Mouse (Mus musculus): ENCODE measurements around the gene Cyp4a31.
"Not testable (repeated sequence)": the region's sequence is repeated elsewhere in the genome, so short reads cannot be mapped to it uniquely, and the experiment has no call there.

The Cyp4a31 gene

DNA sequence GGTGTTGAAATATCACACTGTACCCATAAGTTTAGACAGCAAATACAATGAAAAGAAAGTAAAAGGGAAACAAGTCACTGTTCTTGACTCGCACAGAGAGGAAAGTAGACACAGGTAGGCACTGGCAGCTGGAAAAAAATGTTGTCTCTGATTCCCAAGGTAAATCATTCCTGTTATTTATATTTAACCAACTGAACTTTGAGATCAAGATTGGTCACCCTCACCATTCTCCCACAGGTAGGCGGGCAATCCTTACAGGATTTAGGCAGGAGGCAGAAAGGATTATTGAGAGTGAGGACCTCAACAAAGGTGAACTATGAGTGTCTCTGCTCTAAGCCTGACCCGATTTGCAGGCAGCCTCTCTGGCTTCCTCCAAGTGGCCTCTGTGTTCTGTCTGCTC, at the start of gene Cyp4a31:
TSS of gene Cyp4a31 (plus strand) at position 249 of the 400 bp plus-strand sequence.
- no peak for DNase-seq (ENCODE audit: low spot score)

DNA sequence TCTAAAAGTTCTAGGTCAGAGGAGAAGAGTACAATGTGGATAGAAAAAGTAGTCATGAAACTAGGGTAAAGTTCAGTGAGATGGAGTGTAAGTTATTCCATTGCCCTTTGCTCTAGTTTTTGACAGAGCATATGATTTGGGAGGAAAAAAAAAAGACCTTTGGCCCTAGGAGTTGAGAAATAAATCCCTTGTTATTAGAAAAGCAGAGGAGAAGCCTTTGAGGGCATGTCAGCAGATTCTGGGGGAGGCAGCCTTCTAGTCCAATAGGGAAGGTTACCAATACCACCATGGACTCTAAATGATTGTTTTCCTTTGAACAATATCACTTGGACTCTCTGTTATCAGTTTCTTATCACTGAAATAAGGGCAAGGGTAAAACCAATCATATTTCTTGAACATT, 49.5 kb upstream of the Cyp4a31 start:
- DNase-seq (ENCODE audit: low spot score), result not testable (repeated sequence)

- not testable (repeated sequence) for DNase-seq (ENCODE audit: low spot score)
Observed at GRCm38 (mm10) chr4:115518000-115518399, 45.4 kb upstream of the Cyp4a31 start, which contains the start of gene Cyp4a10. Gene Cyp4a10, plus strand, starts transcription at chr4:115518264.

GRCm38 (mm10) chr4:115519444-115519843, 44.0 kb upstream of the Cyp4a31 start:
- no peak for DNase-seq (ENCODE audit: low spot score)

DNA sequence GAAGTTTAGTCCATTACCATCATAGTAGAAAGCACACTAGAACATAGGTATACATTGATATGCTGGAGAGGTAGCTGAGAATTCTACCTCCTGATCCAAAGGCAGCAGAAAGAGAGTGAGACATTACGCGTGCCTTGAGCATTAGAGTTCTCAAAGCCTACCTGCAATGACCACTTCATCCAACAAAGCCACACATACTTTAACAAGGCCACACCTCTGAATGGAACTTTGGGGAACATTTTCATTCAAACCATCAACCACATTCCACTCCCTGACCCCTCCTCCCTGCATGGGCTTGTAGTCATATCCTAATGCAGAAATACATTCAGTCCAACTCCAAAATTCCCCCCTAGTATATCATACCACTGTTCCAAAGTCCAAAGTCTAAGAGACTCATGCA, 41.7 kb upstream of the Cyp4a31 start:
- DNase-seq (ENCODE audit: low spot score), result no peak

DNA sequence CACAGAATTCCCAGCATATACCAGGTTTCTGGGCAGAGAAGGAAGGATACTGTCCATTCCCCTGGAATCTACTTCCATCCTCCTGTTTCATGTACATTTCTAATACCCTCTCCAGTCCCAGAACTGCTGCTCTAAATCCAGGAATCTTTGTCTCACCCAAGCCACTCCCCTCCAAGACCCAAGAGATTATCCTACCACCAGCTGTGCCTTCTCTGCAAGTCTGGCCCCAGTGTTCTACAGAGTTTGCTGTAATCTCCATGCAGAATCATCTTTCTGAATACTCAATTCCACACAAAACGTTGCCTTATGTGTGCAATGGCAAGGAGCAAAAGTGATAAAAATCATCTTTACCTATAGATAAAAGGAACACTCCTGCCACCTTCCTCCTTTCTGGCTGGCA, 18.3 kb upstream of the Cyp4a31 start:
- DNase-seq (ENCODE audit: low spot score), result no peak

DNA sequence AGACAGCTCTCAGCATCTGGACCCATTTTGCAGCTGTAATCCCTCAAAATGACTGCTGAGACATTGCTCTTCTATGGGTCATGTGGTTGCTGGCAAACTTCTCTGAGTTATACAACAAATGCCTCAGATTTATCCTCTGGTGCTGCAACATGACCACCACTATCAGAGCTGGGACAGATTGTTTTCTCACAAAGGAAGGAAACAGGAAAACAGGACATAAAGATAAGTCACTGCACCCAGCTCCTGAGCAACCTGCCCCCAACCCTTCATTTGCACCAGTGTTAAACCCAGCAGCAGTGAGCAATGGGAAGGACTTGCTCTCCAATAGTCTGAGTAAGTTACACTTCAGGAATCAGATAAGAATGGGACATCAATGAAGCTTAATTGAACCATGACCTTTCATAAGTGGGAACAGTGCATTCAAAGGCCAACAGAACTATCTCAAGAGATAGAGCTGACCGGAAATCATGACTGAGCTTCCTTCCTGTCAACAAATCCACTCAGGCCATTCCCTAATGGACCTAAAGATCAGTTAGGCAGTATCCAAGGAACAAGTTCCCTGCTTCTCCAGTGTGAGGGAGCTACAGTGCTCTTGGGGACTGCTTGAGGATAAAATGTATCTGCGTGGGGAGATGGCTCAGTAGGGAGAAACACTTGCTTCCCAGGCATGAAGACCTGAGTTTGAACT, 17.2 kb upstream of the Cyp4a31 start:
- no peak for DNase-seq (ENCODE audit: low spot score)

DNA sequence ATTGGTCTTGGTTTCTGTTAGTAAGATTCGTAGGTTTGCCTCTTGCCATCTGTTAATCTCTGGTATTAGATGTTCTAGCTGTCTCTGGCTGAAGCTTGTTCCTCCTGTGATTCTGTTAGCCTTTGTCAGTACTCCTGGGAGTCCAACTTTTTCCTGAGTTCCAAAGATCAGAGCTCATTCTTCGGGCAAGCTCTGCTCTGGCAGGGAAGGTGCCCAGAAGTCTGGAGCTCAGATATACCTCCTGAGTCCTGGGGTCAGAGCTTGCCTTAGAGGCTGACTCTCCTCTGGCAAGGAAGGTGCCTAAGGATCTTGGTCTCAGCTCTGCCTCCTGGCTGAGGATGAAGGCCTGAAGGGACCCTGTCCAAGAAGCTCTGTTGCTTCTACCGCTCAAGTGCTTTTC, 10.7 kb upstream of the Cyp4a31 start:
- no peak for DNase-seq (ENCODE audit: low spot score)

DNA sequence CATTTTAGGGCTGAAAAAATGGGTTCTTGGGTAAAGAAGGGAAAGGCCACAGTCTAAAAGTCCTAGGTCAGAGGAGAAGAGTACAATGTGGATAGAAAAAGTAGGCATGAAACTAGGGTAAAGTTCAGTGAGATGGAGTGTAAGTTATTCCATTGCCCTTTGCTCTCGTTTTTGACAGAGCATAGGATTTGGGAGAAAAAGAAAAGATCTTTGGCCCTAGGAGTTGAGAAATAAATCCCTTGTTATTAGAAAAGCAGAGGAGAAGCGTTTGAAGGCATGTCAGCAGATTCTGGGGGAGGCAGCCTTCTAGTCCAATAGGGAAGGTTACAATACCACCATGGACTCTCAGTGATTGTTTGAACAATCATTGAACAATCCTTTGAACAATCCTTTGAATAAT, 7.9 kb upstream of the Cyp4a31 start:
- no peak for DNase-seq (ENCODE audit: low spot score)

DNA sequence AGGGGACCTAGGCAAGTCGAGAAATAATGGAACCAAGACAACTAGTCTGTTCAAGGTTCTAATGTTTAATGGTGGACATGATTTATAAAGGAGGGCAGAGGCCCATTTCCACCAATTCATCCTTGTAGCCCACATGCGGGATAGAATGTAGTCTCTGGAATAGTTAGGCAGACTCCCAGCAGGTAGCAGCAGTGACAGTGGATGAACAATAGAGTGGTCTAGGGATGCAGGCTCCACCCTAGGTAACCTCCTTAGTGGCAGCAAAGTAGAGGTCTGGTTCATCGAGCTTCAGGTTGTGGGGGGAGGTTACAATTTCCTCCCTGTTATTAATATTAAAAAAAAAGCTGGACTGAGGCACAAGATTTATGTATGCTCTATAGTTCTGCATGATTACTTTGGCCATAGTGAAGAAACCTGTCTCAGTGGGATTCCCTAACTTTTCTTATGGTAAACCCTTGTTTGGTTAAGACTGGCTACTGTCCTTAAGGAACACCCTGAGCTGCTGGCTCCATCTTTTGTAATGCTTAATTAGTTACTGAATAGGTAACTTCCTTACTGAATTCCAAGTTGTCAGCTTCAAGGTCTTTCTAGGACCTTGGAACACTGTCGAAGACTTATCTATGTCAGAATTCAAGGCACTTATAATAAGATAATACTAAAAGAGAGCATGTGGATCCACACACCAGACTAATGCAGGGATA, 5.4 kb upstream of the Cyp4a31 start:
- DNase-seq (ENCODE audit: low spot score), result no peak

DNA sequence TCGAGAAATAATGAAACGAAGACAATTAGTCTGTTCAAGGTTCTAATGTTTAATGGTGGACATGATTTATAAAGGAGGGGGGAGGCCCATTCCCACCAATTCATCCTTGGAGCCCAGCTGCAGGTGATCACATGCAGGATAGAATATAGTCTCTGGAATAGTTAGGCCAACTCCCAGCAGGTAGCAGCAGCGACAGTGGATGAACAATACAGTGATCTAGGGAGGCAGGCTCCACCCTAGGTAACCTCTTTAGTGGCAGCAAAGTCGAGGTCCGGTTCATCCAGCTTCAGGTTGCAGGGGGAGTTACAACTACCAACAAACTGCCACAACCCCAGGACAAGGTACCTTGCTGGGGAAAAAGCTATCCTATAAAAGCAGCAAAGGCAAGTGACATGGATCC, 2.2 kb upstream of the Cyp4a31 start:
- DNase-seq (ENCODE audit: low spot score), result not testable (repeated sequence)

DNA sequence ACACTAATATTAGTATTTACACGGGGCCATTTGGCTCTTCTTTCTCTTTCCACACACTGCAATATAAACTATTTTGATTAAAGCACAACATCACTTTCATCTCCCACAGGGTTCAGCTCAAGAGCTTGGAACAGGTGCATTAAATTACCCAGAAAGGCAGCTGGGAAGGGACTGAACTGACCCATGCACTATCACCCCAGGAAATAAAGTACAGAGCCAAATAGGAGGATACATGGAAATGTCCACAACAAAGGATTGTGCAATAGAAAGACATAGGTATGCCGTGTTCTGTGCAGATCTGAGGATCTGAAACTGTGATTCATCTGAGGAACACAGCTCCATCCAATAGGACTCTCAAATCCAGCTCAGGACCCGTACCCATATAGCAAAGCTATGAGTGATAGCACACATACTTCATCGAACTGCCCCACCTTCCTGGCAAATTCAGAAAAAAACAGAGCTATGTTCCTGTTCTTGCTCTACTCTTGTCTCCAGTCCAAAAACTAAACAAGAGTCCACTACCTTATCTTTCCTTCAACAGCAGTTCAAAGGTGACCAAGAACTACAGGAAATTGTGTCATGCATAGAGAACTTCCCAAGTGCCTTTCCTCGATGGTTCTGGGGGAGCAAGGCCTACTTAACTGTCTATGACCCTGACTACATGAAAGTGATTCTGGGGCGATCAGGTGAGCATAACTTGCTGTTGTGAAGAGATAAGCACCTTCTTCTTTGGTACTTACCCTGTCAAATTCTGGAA, 1.2 kb downstream of the Cyp4a31 start:
- DNase-seq (ENCODE audit: low spot score), result not testable (repeated sequence)

DNA sequence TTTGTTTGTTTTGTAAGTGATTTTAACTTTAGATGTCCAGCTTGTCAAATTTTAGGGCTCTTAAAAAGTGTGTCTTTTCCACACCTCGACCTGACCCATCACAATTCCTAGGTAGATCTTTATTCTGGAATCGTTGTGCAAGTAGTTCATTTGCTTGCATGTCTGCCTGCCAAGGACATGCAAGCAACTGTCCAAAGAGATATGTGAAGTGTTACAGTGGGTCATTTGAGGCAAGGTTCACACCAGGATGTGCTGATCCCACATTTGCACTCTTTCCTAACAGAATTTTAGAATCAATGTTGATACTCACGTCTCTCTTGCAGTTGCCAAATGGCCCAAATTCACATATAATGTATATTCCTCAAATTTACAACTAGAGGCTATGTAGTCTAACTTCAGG, 11.8 kb downstream of the Cyp4a31 start:
- no peak for DNase-seq (ENCODE audit: low spot score)

DNA sequence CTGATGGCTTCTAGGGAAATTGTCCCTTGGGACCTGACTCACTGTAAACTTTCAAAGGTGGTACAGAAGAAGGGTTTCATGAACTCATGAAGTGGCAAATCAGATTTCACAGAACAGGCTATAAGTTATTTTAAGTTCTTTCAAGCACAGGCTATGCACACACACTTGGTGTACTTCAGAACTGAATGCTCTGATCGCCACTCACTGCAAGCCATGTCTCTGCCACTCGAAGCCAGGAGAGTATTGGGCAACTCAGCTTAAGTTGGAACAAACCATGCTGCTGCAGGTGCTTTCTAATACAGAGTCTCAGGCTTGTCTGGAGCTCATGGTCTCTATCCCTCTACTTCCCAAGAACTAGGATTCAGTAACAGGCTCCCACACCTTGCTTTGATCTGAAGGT, 12.3 kb downstream of the Cyp4a31 start:
- DNase-seq (ENCODE audit: low spot score), result no peak

GRCm38 (mm10) chr4:115583036-115583435, 19.6 kb downstream of the Cyp4a31 start:
- no peak for DNase-seq (ENCODE audit: low spot score)

GRCm38 (mm10) chr4:115596357-115596756, 32.9 kb downstream of the Cyp4a31 start:
- no peak for DNase-seq (ENCODE audit: low spot score)

DNA sequence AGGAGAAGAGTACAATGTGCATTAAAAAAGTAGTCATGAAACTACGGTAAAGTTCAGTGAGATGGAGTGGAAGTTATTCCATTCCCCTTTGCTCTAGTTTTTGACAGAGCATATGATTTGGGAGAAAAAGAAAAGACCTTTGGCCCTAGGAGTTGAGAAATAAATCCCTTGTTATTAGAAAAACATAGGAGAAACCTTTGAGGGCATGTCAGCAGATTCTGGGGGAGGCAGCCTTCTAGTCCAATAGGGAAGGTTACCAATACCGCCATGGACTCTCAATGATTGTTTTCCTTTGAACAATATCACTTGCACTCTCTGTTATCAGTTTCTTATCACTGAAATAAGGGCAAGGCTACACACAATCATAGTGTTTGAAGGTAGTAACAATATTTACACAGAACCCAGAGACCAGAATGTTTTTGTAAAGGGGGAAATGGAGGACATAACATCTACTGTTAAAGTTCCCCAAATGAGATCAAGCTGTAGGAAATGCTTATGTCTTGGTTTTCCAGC, 33.4 kb downstream of the Cyp4a31 start:
- no peak for DNase-seq (ENCODE audit: low spot score)

GRCm38 (mm10) chr4:115600611-115601010, 37.2 kb downstream of the Cyp4a31 start, which contains the start of gene Cyp4a32:
Gene Cyp4a32, plus strand, starts transcription at chr4:115600969.
- DNase-seq (ENCODE audit: low spot score), result not testable (repeated sequence)

DNA sequence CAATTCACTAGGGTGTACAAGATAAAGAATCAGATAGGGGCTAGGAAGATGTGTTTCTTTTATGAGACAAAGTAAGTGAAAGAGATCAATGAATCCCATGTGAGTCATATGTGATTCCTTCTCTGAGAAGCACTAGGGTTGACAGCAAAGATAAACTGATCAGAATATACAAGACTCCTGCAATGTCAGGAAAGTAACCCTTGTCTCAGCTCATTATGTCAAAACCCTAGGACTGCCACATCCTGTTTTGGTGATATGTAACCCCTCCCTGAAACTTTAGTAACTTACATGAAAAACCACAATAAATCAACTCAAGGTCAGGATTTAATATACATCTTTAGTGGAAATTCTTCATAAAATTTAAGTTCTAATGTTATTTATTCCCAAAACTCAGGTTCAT, 50.6 kb downstream of the Cyp4a31 start:
- DNase-seq (ENCODE audit: low spot score), result no peak

DNA sequence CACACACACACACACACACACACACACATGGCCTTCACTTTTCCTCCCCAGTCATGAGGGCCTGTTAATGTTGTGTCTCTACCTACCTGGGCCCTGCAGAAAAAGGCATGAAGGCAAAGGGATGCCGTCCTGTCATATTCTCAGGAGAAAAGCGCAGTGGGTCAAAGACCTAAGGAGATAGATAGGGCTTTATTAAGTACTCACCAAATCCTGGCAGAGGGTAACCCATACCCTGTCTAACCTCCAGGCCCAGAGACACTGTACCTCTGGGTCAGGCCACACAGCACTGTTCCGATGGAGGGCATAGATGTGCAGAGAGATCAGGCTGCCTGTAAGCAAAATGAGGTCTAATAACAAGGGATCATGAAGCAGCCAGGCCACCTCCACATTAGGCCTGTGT, 62.1 kb downstream of the Cyp4a31 start:
- not testable (repeated sequence) for DNase-seq (ENCODE audit: low spot score)
